Mouse (Mus musculus): ENCODE results near the gene Vmn1r198.

DNA sequence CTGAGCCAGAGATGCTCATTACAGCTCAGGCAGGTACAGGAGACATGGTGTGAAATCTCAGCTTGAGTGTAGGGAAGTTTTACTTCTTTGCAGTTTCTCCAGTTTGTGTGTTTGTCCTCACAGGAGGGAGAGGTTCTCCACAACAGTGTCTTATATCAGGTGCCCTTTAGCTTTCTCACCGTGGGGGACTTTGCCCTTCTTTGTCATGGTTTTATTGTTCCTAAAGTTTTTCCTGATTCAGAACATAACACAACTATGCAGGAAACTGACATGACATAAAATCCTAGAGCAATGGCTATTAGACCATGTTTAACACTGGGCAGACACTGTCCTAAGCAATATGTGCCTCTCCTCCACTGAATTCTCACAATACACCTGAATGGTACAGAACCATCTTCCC lies 649 bp downstream of the Vmn1r198 start:
- TF ChIP-seq CTCF (IDR thresholded peaks at IDR 0.05; ENCODE audit: insufficient read depth, low read length) (no peak), POLR2A (IDR thresholded peaks at IDR 0.05; ENCODE audit: borderline replicate concordance, extremely low read depth, low read depth, low read length) (no peak)

Data from lung, adult 2 months (tissue).